Mouse (Mus musculus): ENCODE measurements around the gene Arpc3.
"Not testable (repeated sequence)": the region's sequence is repeated elsewhere in the genome, so short reads cannot be mapped to it uniquely, and the experiment has no call there.

Gene Arpc3

DNA sequence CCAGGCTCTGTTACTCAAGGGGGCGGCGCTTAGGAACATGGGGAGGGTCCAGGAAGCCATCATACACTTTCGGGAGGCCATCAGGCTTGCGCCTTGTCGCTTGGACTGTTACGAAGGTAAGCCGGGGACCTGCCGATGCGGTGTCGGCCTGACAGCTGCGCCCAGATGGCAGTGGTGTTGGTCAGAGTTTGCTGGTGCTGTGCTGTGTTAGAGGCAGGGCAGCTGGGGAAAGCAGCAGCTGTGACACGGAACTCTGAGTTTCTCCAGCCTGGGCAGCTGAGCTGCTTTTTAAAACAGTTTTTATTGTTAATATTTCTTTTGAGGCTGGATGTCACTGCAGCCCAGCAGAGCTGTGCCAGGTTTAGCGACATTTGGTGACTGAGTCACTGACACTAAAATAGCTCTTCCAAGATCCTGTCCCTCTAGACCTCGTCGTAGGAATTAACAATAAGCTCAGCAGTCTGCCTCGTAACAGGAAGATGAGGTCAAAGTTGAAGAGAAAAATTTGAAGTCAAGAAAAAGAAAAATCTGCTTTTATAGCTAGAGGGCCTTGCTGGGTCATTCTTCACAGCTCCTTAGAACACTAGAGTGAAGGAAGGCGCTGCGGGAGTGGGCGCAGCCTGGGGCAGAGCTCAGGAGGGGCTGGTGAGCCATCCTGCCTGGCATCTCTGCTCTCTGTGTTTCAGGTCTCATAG is 47.9 kb downstream of the Arpc3 start:
- no peak for DNase-seq (ENCODE audit: low read depth, low spot score)

DNA sequence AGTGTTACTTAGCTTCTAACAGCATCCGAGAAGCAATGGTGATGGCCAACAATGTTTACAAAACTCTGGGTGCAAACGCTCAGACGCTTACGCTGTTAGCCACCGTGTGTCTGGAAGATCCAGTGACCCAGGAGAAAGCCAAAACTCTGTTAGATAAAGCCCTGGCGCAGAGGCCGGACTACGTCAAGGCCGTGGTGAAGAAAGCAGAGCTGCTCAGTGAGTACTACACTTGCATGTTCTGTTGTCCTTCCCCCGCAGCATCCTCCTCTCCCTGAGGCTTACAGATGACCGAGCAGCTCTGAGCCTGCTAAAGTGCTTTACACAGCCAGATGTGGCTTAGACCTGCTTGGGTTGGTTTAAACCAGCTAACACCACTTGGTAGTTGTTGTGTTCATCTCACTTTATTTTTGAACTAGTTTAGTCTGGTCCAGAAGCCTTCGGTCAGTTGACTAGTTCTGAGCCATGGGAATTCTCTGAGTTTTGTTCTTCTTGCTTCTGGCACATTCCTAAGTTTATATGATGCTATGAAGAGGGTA is 48.5 kb downstream of the Arpc3 start:
- DNase-seq (ENCODE audit: low read depth, low spot score) = no peak

DNA sequence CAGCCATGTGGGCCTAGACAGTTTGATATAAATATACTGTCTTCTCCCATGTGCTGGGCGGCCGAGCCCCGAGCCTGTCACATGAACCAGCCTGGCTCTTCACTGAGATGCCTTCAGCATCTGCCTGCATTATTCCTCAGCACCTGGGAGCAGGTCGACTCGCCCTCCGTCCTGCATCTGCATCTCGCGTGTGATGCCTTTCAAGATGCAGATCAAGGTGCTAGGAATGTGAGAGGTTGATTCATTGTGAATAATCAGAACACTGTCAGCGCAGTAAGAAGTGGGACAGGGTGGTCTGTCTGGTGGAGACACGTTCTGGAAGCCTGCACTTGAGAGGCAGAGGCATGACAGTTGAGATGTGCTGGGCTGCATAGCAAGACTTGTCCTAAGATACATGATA is 52.8 kb downstream of the Arpc3 start:
- no peak for DNase-seq (ENCODE audit: low read depth, low spot score)

DNA sequence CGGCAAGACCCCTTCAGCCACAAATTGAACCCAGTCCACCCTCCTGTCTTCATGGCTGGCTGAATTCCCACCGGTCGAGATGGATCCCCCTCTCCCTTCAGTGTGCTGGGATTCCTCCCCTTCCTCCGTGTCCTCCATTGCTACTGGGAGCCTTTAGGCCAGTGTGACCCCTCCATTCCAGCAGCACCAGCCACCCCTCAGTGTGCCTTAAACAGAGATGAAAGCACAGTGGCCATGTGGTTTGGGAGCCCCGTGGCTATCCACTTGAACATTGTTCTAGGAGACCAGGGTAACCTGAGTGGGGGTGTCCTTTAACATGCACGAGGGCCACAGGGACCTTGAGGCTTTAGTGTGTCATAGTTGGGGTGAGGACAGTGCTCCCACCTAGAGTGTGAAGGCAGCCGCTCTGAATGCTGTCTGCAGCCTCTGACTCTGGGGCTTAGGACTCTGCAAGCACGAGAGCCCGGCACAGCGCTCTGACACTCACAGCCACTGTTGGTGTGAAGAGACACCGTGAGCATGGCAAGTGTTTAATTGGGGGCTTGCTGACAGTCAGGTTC is 53.5 kb downstream of the Arpc3 start:
- no peak for DNase-seq (ENCODE audit: low read depth, low spot score)

DNA sequence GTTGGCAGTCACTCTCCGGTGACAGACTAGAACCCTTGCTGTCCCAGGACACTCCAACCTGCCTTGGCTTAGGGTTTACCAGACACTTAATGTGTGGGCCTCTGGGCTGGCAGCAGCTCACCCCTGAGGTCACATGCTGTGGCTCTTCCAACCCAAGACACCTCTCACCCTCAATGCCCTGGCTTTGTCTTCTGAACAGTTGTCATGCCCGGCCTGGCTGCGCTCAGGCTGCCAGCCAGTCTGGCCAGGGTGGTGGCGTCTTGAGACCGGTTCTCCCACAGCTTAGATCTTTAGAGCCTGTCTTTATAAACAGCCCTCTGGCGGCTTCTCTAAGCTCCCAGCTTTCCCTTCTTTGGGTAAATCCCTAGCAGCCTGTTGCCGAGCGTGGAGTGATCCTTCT is 56.2 kb downstream of the Arpc3 start:
- DNase-seq (ENCODE audit: low read depth, low spot score) = no peak

DNA sequence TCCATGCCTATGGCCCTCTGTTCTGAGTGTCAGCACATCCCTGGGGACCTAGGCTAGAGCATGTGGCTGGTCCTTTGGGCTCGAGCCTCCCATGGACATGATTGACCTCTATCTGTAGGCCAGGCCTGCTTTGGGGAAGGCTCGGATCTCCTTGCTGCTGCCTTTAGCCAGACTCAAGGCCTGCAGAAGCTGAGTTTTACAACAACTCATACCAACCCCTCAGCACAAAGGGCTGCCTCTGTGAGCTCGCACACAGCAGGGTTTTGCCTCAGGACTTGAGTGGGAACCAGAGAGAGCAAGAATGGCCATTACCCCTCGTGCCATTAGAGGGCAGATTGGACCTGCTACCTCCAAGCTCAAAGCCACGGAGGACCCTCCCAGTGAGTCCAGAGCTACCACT is 57.2 kb downstream of the Arpc3 start:
- DNase-seq (ENCODE audit: low read depth, low spot score) = no peak

DNA sequence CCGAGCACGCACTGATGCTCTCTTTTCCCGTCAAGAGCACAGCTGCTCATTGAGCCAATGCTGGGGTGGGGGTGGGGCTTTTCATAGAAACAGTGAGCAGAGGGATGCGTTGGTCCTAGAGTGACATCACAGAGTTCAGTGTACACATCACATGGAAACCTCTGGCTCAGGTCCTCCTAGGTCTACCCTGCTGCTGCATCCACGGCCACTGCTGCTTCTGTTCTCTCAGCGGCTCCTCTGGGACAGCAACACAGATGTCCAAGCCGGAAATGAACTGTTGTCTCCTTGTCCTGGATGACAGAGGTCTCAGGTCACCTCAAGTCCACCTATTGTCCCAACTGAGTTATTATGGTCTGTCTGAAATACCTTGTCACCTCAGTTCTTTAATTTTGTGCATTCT is 58.3 kb downstream of the Arpc3 start:
- DNase-seq (ENCODE audit: low read depth, low spot score) = no peak

DNA sequence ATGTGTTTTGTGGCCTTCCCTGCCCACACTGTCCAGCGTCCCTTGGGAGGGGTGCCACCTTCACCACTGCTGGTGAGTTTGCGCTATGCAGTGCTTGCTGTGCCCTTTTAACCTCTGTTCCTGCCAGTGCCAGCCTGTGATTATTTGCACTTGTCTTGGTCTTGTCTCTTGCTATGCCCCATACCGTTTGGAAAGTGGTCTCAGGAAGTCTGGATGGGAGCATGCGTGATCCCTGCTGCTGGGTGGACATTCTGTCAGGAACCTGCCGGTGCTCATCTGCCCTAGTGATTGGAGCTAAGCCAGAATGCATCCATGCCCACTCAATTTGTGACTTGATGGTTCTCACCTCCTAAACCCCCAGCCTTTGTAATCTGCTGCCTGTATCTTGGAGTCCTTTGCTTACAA is 59.2 kb downstream of the Arpc3 start:
- DNase-seq (ENCODE audit: low read depth, low spot score) = no peak

DNA sequence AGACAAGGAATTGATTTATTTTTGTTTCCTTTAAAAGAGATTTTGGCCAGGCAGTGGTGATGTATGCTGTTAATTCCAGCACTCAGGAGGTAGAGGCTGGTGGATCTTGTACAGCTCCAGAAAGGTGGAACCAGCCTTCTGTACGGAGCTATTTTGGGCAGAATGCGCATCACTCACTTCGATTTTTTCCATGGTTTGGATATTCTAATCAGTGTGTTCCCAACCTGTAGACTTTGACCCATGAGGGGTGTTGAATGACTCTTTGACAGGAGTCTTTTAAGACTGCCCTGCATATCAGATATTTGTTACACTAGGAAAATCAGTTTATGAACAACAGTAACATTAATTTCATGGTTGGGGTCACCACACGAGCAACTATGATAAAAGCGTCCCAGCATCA is 59.6 kb downstream of the Arpc3 start:
- no peak for DNase-seq (ENCODE audit: low read depth, low spot score)

DNA sequence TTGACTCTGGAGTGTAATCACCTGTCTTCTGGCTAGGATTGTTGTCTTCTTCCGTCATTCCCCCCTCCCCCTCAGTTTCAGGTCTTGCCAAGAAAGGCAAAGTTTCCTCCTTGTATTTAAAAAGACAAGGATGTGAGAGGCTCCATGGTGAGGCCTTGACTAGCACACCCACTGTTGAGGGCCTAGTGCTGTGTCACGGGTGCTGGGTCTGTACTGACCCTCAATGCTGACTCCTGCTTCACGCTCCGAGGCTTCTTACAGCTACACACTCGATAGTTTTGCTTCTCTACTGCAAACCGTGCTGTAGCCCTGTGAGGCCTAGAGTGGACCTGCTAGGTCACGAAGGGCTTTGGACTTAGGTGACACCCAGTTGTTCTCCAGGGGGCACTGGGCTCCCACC is 60.5 kb downstream of the Arpc3 start:
- DNase-seq (ENCODE audit: low read depth, low spot score) = no peak

DNA sequence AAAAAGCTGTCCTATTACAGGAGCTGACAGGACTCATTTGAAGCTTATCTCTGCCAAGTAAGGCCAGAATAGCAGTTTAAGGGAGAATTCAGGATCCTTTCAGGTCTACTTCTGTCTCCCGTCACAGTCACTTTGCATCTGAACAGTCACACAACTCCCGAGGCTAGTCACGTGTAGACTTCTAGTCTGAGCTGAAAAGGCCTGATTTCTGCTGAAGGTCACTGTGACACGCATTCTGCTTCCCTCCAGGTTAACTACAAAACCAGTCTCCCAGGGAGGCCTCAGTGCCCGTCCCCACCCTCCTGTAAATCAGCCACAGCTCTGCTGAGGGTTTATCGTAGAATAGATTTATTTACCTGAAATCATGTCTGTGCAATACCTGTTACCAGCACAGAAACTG is 61.5 kb downstream of the Arpc3 start:
- DNase-seq (ENCODE audit: low read depth, low spot score) = no peak

DNA sequence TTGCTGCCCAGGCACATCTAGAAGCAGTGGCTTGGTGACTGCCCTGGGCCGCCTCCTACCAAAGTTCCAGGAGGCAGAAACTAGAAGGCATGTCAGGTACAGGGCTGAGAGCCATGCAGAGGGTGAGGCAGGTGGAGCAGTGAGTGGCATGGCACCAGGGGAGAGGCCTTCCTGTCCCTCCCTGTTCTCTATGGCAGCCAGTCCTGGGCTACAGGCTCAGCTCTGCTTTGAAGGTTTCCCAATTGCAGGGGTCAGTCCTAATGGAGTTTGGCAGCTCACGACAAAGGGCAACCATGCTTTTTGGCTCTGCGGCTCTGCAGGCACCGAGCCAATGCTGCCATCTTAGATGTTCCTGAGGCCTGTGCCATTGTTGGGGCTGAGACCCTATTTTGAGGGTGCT is 62.8 kb downstream of the Arpc3 start:
- DNase-seq (ENCODE audit: low read depth, low spot score) = no peak

DNA sequence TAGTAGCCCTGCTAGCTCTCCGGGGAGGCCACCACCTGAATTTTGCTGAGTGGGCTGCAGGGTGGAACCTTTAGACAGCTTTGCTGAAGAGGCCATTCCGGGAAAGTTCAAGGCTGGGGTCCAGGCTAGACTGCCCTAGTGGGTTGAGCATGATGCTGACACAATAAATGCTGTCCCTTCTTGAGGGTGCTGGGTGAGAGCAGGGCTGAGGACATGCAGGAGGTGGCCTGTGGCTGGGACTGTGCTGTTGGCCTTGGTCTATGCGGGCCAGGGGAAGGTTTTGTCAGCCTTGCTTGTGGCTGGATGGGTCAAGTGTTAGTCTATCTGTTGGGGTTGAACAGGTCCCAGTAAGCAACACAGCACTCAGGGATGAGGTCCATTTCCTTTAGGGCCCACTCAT is 63.2 kb downstream of the Arpc3 start:
- DNase-seq (ENCODE audit: low read depth, low spot score) = no peak

DNA sequence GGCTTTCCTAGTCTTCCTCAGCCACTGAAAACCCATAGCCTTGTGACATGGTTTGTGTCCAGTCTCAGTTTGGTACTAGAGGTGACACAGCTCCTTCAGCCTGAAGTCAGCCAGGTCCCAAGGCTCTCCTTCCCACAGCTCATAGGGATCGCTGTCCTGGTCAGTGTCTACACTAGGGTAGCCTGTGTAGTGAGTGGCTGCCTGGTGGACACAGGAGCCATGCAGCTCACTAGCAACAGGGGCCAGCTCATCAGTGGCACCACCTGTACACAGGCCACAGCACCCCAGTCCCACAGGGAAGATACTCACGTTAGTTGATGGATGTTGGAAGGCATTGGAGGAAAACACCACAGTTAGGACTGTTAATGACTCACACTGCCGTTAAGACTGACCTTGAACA is 63.9 kb downstream of the Arpc3 start:
- DNase-seq (ENCODE audit: low read depth, low spot score) = no peak

DNA sequence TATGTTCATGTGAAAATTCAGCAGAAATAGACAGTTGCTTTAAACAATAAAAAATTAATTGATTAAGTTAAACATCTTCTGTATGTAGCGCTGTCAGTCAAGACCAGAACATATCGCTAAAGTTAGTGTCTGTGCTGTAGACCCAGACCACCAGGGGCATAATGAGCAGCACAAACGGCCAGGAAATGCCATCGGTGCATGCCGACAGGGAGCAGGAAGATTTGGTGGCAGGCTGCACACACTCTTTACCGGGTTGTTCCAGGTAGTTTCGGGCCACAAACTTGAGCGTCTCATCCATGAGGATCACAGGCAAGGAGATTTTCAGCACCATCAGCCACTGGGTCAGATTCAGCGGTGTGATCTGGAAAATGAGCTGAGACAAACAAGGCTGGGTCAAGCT is 65.4 kb downstream of the Arpc3 start:
- DNase-seq (ENCODE audit: low read depth, low spot score) = not testable (repeated sequence)

DNA sequence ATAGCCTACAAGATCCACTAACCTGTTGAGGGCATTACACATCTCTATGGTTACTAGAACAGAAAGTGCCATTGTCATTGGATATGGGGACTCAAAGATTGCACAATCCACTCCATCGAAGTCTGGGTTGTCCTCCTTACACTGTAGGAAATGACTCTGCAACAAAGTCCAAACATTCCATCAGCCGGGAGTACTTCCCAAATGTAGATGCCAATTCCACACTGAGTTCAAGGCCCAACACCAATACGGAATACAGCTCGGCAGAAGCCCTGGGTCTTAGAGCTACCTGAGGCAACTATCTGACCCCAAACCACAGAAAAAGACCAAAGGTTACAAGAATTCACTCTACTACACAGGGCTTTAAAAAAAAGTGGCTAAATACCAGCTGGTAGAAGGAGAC is 66.4 kb downstream of the Arpc3 start:
- DNase-seq (ENCODE audit: low read depth, low spot score) = no peak

DNA sequence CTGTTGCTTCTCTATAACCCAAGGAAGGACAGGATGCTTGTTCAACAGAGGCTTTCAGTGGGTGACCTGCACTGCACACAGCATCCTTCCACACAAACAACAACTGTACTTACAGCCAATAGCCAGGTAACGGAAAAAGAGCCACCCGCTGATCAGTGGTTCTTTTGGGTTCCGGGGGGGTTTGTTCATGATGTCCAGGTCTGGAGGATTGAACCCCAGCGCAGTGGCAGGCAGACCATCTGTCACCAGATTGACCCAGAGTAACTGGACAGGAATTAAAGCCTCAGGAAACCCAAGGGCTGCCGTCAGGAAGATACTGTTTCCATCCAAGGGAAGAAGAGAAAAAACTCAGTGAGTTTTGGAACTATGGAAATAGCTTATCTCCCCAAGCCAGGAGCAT is 67.7 kb downstream of the Arpc3 start:
- no peak for DNase-seq (ENCODE audit: low read depth, low spot score)

DNA sequence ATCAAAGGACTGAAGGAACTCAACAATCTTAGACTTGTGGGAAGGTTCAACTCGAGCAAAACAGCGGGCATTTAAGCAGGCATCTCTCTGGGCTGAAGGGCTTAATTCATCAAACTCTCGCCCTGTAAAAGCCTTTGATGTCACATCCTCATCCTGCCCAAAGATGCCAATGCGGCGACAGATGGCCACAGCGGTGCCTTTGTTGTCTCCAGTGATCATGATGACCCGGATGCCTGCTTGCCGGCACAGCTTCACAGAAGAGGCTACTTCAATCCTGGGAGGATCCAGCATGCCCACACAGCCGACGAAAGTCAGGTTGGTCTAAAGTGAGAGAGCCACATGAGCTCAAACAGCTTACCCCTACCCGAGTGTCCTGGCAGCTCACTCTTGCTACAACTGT is 69.0 kb downstream of the Arpc3 start:
- DNase-seq (ENCODE audit: low read depth, low spot score) = no peak

DNA sequence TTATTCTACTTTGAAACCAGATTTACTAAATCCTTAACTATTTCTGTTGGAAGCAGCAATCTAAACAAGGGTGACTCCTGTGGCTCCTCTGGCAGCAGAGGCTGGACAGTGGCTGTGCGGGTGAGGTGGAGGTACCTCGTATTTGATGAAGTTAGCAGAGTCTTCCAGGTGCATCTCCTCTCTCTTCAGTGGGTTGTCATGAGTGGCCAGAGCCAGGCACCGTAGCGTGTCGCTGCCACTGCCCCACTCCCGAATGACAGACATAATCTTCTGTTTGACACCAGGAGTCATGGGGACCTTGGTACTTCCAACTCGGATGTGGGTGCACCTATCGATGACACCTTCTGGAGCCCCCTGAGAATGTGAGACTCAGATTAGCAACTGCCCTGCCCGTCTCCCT is 69.8 kb downstream of the Arpc3 start:
- DNase-seq (ENCODE audit: low read depth, low spot score) = no peak
